Mouse (Mus musculus) hindbrain, embryonic 11.5 days (tissue): ENCODE results near the gene Ly6g6f. TPM values are rescaled to one million over a fixed set of nuclear protein-coding genes. Genes with fewer than 3 reads are reported as not detected.

Experiments
- ATAC-seq: fragments of 200-750 bp; cut with Nextera tagmentation; 2 replicates; pipeline ENCODE4 v1.8.0; 2017; ENCODE audit warnings: mild to moderate bottlenecking, moderate TSS enrichment, moderate library complexity; ENCODE audit not compliant: low FRiP score
- DNase-seq: peaks from one replicate; pipeline ENCODE4 v3.0.0-alpha.2; 2015; ENCODE audit warnings: low spot score
- H3K27ac ChIP-seq: fragments of 300-500 bp; sonication (generic); 2 replicates; pipeline ENCODE4 v1.5.1; 2014; ENCODE audit warnings: mild to moderate bottlenecking, low read depth, low read length
- H3K27me3 ChIP-seq: fragments of 300-500 bp; sonication (generic); 2 replicates; pipeline ENCODE4 v1.6.1; 2014; ENCODE audit warnings: mild to moderate bottlenecking, low read length, moderate library complexity, mixed read lengths; ENCODE audit not compliant: control insufficient read depth, insufficient read depth
- H3K36me3 ChIP-seq: fragments of 300-500 bp; sonication (generic); 2 replicates; pipeline ENCODE4 v1.6.1; 2014; ENCODE audit warnings: mild to moderate bottlenecking, low read length, moderate library complexity, mixed read lengths; ENCODE audit not compliant: control insufficient read depth, insufficient read depth
- H3K4me1 ChIP-seq: fragments of 300-500 bp; sonication (generic); replicated peaks from 2 replicates; pipeline ENCODE4 v1.6.1; 2014; ENCODE audit warnings: low read length, mixed read lengths; ENCODE audit not compliant: control insufficient read depth, insufficient read depth
- H3K4me2 ChIP-seq: fragments of 300-500 bp; sonication (generic); replicated peaks from 2 replicates; pipeline ENCODE4 v1.6.1; 2014; ENCODE audit warnings: mild to moderate bottlenecking, low read depth, low read length
- H3K4me3 ChIP-seq: fragments of 300-500 bp; sonication (generic); 2 replicates; pipeline ENCODE4 v1.5.1; 2014; ENCODE audit warnings: low read depth, low read length
- H3K9ac ChIP-seq: fragments of 300-500 bp; sonication (generic); 2 replicates; pipeline ENCODE4 v1.6.1; 2014; ENCODE audit warnings: low read depth, low read length
- H3K9me3 ChIP-seq: fragments of 300-500 bp; sonication (generic); 2 replicates; pipeline ENCODE4 v1.6.1; 2016; ENCODE audit warnings: low read length; ENCODE audit not compliant: control insufficient read depth
- WGBS: fragments of 180-500 bp; shearing (Covaris S2); extraction: QIAGEN DNeasy Blood & Tissue Kit; methylation state at CpG from one replicate; pipeline ENCODE4 v1.1.7; 2014; 5-methylcytosine and 5-hydroxymethylcytosine counted together
- polyA plus RNA-seq: library from polyadenylated mRNA; unstranded; fragments of >200 nt; fragmentation: Nextera tagmentation; extraction: Ambion mirVana; gene quantifications from 2 replicates; pipeline ENCODE4 v1.2.1, GENCODE M21; 2014

Gene Ly6g6f
- polyA plus RNA-seq, 1 experiment from 2014 or later: 0.29 TPM

- Histone ChIP-seq H3K4me2 (peak within 1 kb of the TSS; percentile 54), H3K9ac (peak within 1 kb of the TSS; percentile 24), H3K4me1 (peaks cover 3% of the 10 kb centered on the region; the same call in 1 of the 2 replicates), H3K36me3 (peaks cover 8% of the 10 kb centered on the region; the same call in 1 of the 2 replicates), H3K27me3 (peaks cover 13% of the 10 kb centered on the region), H3K9me3 (no peaks in the 10 kb centered on the region), H3K27ac (no peak within 1 kb of the TSS), H3K4me3 (peak within 1 kb of the TSS; percentile 29)
- peak; percentile 55 for DNase-seq
- WGBS: 1% methylated on average over 48 of the region's 48 CpGs
- ATAC-seq: 0 out of 2 replicates have a peak, but pooled peaks have one; percentile 45
Observed at GRCm38 (mm10) chr17:35064951-35065947, 20.2 kb downstream of the Ly6g6f start, which contains the start of gene Ly6g6c. Gene Ly6g6c (plus strand): TSS chr17:35065388.

- peak; percentile 25 for DNase-seq
- no peak for ATAC-seq
- Histone ChIP-seq H3K4me2 (peak overlapping the region; percentile 54), H3K4me1 (peaks cover 3% of the 10 kb centered on the region; the same call in 1 of the 2 replicates), H3K27ac (no peak overlapping the region), H3K9me3 (no peaks in the 10 kb centered on the region), H3K36me3 (peaks cover 8% of the 10 kb centered on the region; the same call in 1 of the 2 replicates), H3K4me3 (no peak overlapping the region), H3K27me3 (peaks cover 13% of the 10 kb centered on the region), H3K9ac (no peak overlapping the region; the same call in 1 of the 2 replicates)
- 36% methylated on average over 10 of the region's 10 CpGs for WGBS
Observed at GRCm38 (mm10) chr17:35064378-35064877, 21.0 kb downstream of the Ly6g6f start.

DNA sequence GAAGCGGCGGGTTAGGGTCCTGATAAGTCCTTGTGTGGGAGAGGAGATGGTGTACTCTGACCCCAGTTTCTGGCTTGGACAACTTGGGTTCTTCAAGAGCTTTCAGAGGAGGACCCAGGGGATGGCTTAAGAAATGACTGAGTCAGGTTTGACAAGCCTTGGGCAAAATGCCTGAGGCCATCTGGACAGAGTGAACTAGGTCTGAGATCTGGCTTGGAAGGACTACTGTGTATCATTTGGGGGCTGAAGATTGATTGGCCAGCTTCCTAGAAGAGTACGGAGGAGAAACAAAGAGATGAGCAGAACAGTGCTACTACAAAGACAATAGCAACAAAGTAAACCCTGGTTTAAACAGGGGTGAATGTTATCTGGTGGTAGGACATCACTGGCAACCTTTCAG lies 21.9 kb downstream of the Ly6g6f start:
- Histone ChIP-seq H3K27ac (no peak overlapping the region), H3K4me2 (no peak overlapping the region), H3K4me3 (no peak overlapping the region), H3K4me1 (peaks cover 3% of the 10 kb centered on the region; the same call in 1 of the 2 replicates), H3K9ac (no peak overlapping the region), H3K27me3 (peaks cover 13% of the 10 kb centered on the region), H3K9me3 (no peaks in the 10 kb centered on the region), H3K36me3 (peaks cover 8% of the 10 kb centered on the region; the same call in 1 of the 2 replicates)
- ATAC-seq (no peak), DNase-seq (no peak)
- 91% methylated on average over 3 of the region's 3 CpGs for WGBS

DNA sequence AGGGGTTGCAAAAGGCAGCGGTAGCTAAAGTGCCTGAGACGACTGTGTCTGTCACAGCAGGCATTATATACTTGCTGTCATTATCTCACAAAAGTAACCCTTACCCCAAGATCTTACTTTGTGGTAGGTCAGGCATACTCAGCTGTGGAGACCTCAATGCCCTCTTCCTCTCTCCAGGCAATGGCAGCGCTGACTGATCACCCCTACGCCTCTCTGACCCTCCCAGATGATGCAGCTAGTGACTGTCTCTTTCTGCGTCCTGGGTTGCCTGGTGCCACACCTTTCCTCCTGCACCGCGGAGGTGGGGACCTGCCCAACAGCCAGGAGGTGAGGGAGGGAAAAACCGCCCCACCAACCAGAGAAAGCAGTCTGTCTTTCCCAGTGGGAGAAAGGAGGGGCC lies 24.1 kb downstream of the Ly6g6f start:
- H3K4me2 ChIP-seq: no peak overlapping the region
- peaks cover 8% of the 10 kb centered on the region; the same call in 1 of the 2 replicates for H3K36me3 ChIP-seq
- H3K27me3 ChIP-seq: peaks cover 9% of the 10 kb centered on the region
- H3K9me3 ChIP-seq: no peaks in the 10 kb centered on the region
- H3K27ac ChIP-seq: no peak overlapping the region
- H3K4me1 ChIP-seq: peaks cover 3% of the 10 kb centered on the region; the same call in 1 of the 2 replicates
- 86% methylated on average over 8 of the region's 8 CpGs for WGBS
- no peak overlapping the region for H3K4me3 ChIP-seq
- DNase-seq: no peak
- no peak for ATAC-seq
- H3K9ac ChIP-seq: no peak overlapping the region

- Histone ChIP-seq H3K4me1 (peaks cover 3% of the 10 kb centered on the region; the same call in 1 of the 2 replicates), H3K9ac (peak overlapping the region; percentile 96; the same call in 1 of the 2 replicates), H3K27me3 (peaks cover 6% of the 10 kb centered on the region), H3K36me3 (peaks cover 8% of the 10 kb centered on the region; the same call in 1 of the 2 replicates), H3K9me3 (no peaks in the 10 kb centered on the region), H3K27ac (no peak overlapping the region), H3K4me3 (peak overlapping the region; percentile 90), H3K4me2 (peak overlapping the region; percentile 91)
- ATAC-seq: no peak
- peak; percentile 31 for DNase-seq
- 56% methylated on average over 22 of the region's 22 CpGs for WGBS
Observed at GRCm38 (mm10) chr17:35060737-35061297, 24.6 kb downstream of the Ly6g6f start.

DNA sequence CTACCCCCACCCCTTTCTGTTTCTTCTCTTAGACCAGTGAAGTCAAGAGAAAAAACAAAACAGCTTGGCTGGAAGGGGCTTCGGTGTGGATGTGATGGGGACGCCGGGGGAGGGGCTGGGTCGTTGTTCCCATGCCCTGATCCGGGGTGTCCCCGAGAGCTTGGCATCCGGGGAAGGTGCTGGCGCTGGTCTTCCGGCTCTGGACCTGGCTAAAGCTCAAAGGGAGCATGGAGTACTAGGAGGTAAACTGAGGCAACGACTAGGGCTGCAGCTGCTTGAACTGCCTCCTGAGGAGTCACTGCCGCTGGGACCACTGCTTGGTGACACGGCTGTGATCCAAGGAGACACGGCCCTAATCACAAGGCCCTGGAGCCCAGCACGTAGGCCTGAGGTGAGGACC lies 25.3 kb downstream of the Ly6g6f start:
- Histone ChIP-seq H3K9ac (peak overlapping the region; percentile 96), H3K27me3 (peaks cover 2% of the 10 kb centered on the region; the same call in 1 of the 2 replicates), H3K36me3 (peaks cover 8% of the 10 kb centered on the region; the same call in 1 of the 2 replicates), H3K4me2 (peak overlapping the region; percentile 91), H3K4me3 (peak overlapping the region; percentile 90), H3K9me3 (no peaks in the 10 kb centered on the region), H3K27ac (no peak overlapping the region; the same call in 1 of the 2 replicates), H3K4me1 (peaks cover under 1% of the 10 kb centered on the region; the same call in 1 of the 2 replicates)
- no peak for DNase-seq
- no peak for ATAC-seq
- 33% methylated on average over 14 of the region's 14 CpGs for WGBS

GRCm38 (mm10) chr17:35058911-35059892 lies 26.2 kb downstream of the Ly6g6f start, which contains the start of gene Ddah2:
Gene Ddah2 (plus strand): TSS chr17:35059035.
- Histone ChIP-seq H3K4me2 (peak within 1 kb of the TSS; percentile 91), H3K36me3 (peaks cover 10% of the 10 kb centered on the region; the same call in 1 of the 2 replicates), H3K27me3 (peaks cover 2% of the 10 kb centered on the region; the same call in 1 of the 2 replicates), H3K4me1 (no peaks in the 10 kb centered on the region; the same call in 1 of the 2 replicates), H3K9ac (peak within 1 kb of the TSS; percentile 96), H3K9me3 (no peaks in the 10 kb centered on the region), H3K4me3 (peak within 1 kb of the TSS; percentile 90), H3K27ac (peak within 1 kb of the TSS; percentile 95)
- WGBS: under 1% methylated on average over 55 of the region's 57 CpGs
- ATAC-seq (peak; percentile 93), DNase-seq (peak; percentile 98)
